Mouse (Mus musculus): ENCODE data around the gene Ankub1. TPM values are rescaled to one million over a fixed set of nuclear protein-coding genes. Genes with fewer than 3 reads are reported as not detected.

The Ankub1 gene
- polyA plus RNA-seq (2016; fragmentation: Nextera tagmentation; extraction: Ambion mirVana) = 0.13 and 0.18 TPM in 2 replicates

DNA sequence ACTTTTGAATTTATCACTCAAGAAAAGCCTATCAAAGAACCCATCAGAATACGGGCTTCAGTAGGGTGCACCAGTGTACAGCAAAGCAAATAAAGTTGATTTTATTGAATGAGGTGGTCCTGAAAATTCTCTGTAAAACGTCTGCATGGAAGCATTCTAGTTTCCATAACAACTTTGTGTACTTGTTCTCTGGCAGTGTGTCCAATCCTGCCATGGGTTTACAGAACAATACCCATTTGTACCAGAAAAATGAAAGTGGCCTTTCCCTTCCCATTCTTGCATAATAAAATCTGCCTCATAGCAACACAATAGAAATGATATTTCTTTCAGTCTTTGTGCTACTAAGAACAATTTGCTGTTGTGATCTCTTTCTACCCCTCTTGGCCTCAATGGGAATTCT, at the start of gene Ankub1:
Gene Ankub1, minus strand, starts transcription at position 81 of the 400 bp plus-strand sequence.
- H3K4me2 ChIP-seq (replicated peaks) = no peak within 1 kb of the TSS

DNA sequence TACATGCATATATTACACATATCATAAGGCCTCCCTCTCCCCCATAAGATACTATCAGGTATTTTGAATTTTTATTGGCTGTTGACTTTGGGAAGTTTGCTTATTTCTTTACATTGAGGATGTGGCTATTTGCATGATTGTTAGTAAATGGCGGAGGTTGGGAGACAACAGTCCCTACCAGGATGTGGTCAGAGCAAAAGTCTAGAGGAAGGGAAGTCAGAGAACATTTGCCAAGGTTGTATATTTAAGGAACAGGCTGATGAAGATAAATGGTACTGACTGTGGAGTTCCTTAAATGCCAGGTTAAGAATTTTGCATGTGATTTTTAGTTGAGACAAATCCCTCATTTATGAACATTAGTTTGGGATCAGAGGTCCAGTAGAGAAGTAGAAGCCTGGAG, 47.2 kb upstream of the Ankub1 start:
- Histone ChIP-seq H3K4me3 (no peak overlapping the region), H3K36me3 (no peaks in the 10 kb centered on the region), H3K4me2 (replicated peaks) (no peak overlapping the region), H3K4me1 (peaks cover 16% of the 10 kb centered on the region), H3K9me3 (replicated peaks) (no peaks in the 10 kb centered on the region), H3K27me3 (no peaks in the 10 kb centered on the region), H3K27ac (no peak overlapping the region), H3K9ac (no peak overlapping the region)
- ATAC-seq (ENCODE audit: low FRiP score) = no peak
- WGBS = 95% methylated on average over 1 of the region's 1 CpGs

More for the DNA sequence above, at the start of gene Ankub1:
- no peak for ATAC-seq (ENCODE audit: low FRiP score)
- no peaks in the 10 kb centered on the region for H3K27me3 ChIP-seq
- H3K4me3 ChIP-seq = no peak within 1 kb of the TSS
- no peaks in the 10 kb centered on the region for H3K4me1 ChIP-seq
- H3K27ac ChIP-seq = no peak within 1 kb of the TSS
- H3K36me3 ChIP-seq = no peaks in the 10 kb centered on the region
- WGBS = 45% methylated on average over 2 of the region's 2 CpGs
- H3K9ac ChIP-seq = no peak within 1 kb of the TSS
- no peaks in the 10 kb centered on the region for H3K9me3 ChIP-seq (replicated peaks)

DNA sequence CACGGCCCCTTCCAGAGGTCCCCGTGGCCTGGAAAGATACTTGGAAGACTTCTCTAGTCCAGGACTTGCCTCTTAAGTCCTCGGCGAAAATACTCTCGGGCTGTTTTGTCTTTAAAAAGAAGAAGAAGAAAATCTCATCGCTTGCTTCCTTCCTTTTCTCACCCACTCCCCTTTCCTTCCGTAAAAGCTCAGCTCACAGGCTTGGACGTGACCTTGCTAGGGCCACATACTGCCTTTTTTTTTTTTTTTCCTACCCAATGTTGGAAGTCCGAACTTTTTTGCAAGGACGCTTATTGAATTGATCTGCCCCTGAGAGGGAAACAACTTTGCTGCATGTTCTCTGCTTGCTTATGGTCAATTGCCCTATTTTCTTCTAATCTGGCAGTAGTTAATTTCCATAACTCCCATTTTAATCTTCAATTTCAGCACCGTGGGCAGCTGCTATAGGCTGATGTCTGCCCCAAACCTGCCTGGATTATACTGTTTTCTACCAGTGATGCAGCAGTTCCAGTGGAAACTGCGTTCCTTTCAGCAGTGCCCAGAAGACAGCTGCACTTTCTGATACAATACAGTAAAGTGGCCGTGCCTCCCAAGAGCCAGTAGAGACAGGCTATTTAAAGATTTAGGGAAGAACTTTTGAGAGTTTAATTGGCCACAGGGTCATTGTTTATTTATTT, 44.0 kb upstream of the Ankub1 start:
- Histone ChIP-seq H3K9me3 (replicated peaks) (no peaks in the 10 kb centered on the region), H3K4me1 (peaks cover 16% of the 10 kb centered on the region), H3K4me2 (replicated peaks) (peak overlapping the region; percentile 63), H3K4me3 (peak overlapping the region; percentile 72), H3K27ac (peak overlapping the region; percentile 92), H3K36me3 (no peaks in the 10 kb centered on the region), H3K27me3 (no peaks in the 10 kb centered on the region), H3K9ac (peak overlapping the region; percentile 78)
- no peak for ATAC-seq (ENCODE audit: low FRiP score)
- WGBS = 3% methylated on average over 13 of the region's 13 CpGs

DNA sequence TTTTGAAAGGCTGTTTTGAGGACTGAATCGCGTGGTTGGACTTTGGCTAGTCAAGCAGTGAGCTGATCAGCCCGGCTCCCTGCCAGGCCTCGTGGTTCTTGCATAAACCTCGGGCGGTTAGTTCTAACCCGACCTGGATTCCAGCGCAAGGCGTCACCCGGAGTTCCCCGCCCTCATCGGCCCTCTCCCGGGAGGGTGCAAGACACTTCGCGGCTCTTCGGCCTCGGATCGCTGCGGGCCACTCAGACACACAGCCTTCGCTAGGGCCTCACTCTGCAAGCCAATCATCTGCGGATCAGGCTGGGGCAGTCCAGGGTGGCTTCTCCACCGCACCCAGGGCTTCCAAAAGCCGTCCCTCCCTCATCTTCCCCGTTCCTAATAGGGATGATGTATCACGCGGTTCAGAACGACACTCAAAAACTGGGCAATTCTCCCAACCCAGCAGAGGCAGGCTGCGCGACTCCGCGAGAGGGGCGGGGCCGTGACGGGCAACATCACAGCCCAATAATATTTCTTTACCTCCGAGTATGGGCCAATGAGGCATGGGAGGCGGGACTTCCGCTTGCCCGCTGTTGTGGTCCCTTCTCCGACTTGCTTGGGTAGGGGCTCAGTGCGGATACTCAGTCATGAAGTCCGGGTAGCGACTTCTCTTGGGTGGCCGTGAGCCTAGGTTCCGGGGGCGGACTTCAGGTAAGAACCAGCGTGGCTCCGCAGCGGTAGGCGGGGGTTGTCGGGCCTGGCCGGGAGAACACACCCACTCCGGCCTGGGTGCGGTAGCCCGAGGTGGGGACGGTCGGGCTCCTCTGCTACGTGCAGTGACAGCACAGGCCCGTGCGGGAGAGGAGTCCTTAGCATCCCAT, 43.1 kb upstream of the Ankub1 start, which contains the start of gene Rnf13:
Gene Rnf13, plus strand, starts transcription at position 552 of the 860 bp plus-strand sequence.
- peak within 1 kb of the TSS; percentile 92 for H3K27ac ChIP-seq
- H3K36me3 ChIP-seq = no peaks in the 10 kb centered on the region
- no peaks in the 10 kb centered on the region for H3K27me3 ChIP-seq
- H3K4me1 ChIP-seq = peaks cover 16% of the 10 kb centered on the region
- peak within 1 kb of the TSS; percentile 72 for H3K4me3 ChIP-seq
- no peaks in the 10 kb centered on the region for H3K9me3 ChIP-seq (replicated peaks)
- WGBS = under 1% methylated on average over 59 of the region's 59 CpGs
- H3K4me2 ChIP-seq (replicated peaks) = peak within 1 kb of the TSS; percentile 63
- ATAC-seq (ENCODE audit: low FRiP score) = peak; percentile 100
- peak within 1 kb of the TSS; percentile 78 for H3K9ac ChIP-seq

DNA sequence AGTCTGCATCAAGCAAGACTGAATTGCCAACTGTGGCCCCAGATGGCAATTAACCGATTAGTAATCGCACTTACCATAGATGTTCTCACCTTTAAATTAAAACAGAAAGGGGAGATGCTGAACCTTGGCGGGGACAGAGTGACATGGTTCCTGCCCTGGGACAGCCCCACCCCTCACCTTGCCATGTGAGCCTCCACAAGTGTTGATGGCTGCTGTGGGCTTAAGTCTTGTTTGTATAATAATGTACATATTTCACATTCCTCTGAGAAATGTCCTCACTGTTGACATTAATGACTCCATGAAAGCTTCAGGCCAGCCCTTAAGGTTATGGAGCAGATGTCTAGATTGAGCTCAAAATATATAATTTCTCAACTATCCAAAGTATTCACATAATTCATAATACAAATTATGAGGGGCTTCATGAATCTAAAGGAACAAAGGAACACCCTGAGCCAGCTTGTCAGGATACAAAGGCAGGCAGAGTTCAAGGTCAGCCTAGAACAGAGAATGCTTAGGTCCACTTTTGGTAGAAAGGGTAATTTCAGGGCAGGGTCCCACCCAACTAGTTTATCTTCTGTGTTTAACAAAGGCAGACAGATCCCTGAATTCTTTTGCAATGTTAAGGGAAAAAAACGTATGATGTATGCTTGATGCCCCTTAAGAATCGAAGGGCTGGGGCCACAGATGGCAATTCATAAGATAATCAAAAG, 39.8 kb upstream of the Ankub1 start:
- Histone ChIP-seq H3K27ac (no peak overlapping the region), H3K27me3 (no peaks in the 10 kb centered on the region), H3K9me3 (replicated peaks) (no peaks in the 10 kb centered on the region), H3K4me2 (replicated peaks) (no peak overlapping the region), H3K36me3 (no peaks in the 10 kb centered on the region), H3K9ac (no peak overlapping the region), H3K4me1 (peaks cover 11% of the 10 kb centered on the region), H3K4me3 (no peak overlapping the region)
- ATAC-seq (ENCODE audit: low FRiP score) = no peak
- 80% methylated on average over 5 of the region's 5 CpGs for WGBS

DNA sequence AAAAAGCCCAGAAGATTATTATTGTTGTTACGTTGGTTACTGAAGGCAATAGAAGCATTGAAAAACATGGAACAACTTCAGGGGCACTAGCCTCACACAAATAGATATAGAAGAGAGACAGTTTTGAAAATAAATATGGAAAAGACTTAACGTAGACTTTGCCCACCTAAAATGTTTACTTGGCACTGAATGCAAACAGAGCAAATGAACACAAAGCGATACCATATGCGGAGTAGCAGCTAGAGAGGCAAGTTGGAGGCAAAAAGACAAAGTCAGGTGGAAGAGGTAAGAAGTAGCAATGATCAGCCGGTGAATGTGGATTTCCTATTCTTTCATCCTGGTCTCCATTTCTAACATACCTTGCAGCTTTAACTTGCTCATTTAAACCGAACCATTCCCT, 21.6 kb upstream of the Ankub1 start:
- H3K4me2 ChIP-seq (replicated peaks) = no peak overlapping the region
- H3K36me3 ChIP-seq = no peaks in the 10 kb centered on the region
- no peak overlapping the region for H3K9ac ChIP-seq
- H3K27me3 ChIP-seq = no peaks in the 10 kb centered on the region
- 91% methylated on average over 6 of the region's 6 CpGs for WGBS
- no peak for ATAC-seq (ENCODE audit: low FRiP score)
- H3K4me3 ChIP-seq = no peak overlapping the region
- H3K9me3 ChIP-seq (replicated peaks) = no peaks in the 10 kb centered on the region
- H3K27ac ChIP-seq = no peak overlapping the region
- no peaks in the 10 kb centered on the region for H3K4me1 ChIP-seq

DNA sequence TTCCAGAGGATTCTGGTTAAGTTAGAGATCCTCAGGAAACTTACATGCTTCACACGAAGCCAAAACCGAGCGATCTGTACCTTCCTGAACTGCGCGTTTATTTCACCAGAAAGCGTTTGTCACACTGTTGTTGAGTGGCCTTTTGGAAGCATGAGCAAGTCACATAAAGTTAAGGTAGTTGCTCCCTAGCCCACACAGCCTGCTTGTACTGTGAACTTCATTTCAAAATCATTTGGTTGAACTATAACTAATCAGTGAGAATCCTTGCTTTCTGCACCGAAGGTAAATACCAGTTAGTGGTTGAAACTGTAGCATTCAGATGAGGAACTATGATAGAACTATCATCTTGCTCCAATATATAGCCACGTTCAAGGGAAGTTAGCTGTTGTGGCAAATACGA, 4.2 kb upstream of the Ankub1 start:
- no peaks in the 10 kb centered on the region for H3K36me3 ChIP-seq
- H3K4me1 ChIP-seq = no peaks in the 10 kb centered on the region
- no peak for ATAC-seq (ENCODE audit: low FRiP score)
- H3K4me3 ChIP-seq = no peak overlapping the region
- H3K9me3 ChIP-seq (replicated peaks) = no peaks in the 10 kb centered on the region
- 95% methylated on average over 9 of the region's 9 CpGs for WGBS
- H3K27me3 ChIP-seq = no peaks in the 10 kb centered on the region
- no peak overlapping the region for H3K4me2 ChIP-seq (replicated peaks)
- H3K9ac ChIP-seq = no peak overlapping the region
- no peak overlapping the region for H3K27ac ChIP-seq

DNA sequence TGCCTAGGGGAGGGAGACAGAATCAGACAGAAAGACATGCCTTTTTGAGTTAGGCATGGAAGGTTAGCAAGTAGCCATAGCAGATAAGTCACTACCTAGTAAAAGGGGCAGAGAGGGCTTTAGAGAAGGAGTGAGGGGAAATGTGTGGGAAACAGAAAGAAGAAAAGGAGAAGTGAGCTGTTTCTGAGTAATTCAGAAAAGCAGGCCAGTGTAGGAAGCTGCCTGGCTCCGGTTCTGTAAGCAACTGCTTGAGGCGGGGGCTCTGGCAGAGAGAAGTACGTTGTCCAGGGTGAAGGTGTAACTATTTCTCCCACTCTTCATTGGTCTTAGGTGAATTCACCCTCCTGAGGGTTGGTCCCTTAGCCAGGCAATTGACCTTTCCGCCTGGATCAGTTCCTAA, 3.6 kb upstream of the Ankub1 start:
- Histone ChIP-seq H3K27me3 (no peaks in the 10 kb centered on the region), H3K4me1 (no peaks in the 10 kb centered on the region), H3K4me3 (no peak overlapping the region), H3K36me3 (no peaks in the 10 kb centered on the region), H3K9ac (no peak overlapping the region), H3K4me2 (replicated peaks) (no peak overlapping the region), H3K9me3 (replicated peaks) (no peaks in the 10 kb centered on the region), H3K27ac (no peak overlapping the region)
- WGBS = 90% methylated on average over 4 of the region's 4 CpGs
- ATAC-seq (ENCODE audit: low FRiP score) = no peak

DNA sequence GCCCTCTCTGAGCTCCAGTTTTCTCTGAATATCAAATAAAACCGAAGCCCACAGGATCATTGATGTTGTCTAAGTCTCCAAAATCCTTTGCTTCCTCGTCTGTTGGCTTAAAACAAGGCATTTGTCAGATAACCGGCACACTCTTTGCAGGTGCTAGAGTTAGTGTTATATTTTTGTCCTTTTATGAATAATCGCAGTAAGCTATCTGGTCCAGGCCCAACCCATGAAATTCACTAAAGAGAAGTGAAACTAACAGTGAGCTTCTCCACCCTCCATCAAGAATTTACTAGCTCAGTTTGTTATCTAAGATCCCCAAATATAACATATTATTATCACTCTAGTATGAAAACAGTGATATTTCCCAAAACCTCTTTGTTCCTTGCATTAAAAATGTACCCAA, 827 bp downstream of the Ankub1 start:
- WGBS = 86% methylated on average over 4 of the region's 4 CpGs
- no peak overlapping the region for H3K4me3 ChIP-seq
- H3K9me3 ChIP-seq (replicated peaks) = no peaks in the 10 kb centered on the region
- no peak overlapping the region for H3K9ac ChIP-seq
- no peaks in the 10 kb centered on the region for H3K4me1 ChIP-seq
- H3K4me2 ChIP-seq (replicated peaks) = no peak overlapping the region
- no peak for ATAC-seq (ENCODE audit: low FRiP score)
- H3K36me3 ChIP-seq = no peaks in the 10 kb centered on the region
- no peaks in the 10 kb centered on the region for H3K27me3 ChIP-seq
- H3K27ac ChIP-seq = no peak overlapping the region

DNA sequence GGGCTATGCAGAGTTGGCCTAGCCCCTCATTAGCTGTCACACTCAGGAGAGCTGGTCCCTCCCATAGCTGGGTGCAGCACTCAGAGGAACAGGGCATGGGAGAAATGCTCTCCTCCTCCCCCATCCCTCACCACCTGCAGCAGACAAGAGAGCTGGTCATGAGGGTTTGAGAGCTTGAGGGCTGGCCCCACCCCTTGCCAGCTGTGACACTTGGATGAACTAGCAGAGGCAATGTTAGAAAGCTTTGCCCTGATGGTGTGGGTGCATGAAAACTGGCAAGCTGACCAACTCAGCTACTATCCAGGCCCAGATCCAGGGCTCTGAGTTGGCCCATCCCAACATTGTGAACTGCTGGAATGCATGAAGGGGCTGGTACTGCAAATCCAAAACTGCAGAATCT, 14.8 kb downstream of the Ankub1 start:
- no peaks in the 10 kb centered on the region for H3K27me3 ChIP-seq
- H3K9me3 ChIP-seq (replicated peaks) = 0 out of 2 replicates have a peak, but pooled peaks cover 4% of the 10 kb centered on the region
- H3K27ac ChIP-seq = no peak overlapping the region
- H3K4me3 ChIP-seq = no peak overlapping the region
- H3K9ac ChIP-seq = no peak overlapping the region
- no peaks in the 10 kb centered on the region for H3K4me1 ChIP-seq
- no peaks in the 10 kb centered on the region for H3K36me3 ChIP-seq
- no peak overlapping the region for H3K4me2 ChIP-seq (replicated peaks)
- no peak for ATAC-seq (ENCODE audit: low FRiP score)

DNA sequence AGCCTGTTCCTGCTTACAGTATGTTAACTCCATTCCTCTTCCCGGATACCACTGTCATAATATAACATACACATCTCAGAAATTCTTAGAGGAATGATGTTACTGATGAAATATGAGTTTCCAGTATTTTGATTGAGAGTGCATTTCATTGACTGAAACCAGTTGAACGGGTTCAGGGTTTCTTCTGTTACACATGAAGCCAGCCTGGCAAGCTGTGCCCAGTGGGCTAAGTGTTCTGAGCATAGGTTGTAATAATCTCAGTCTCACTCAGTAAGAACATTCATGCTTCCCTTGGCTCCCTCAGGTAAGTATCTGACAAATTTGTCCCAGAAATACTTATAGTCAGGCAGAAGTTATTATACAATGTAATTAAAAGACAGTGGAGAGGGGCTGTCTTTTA, 18.5 kb downstream of the Ankub1 start:
- Histone ChIP-seq H3K4me2 (replicated peaks) (no peak overlapping the region), H3K27me3 (no peaks in the 10 kb centered on the region), H3K36me3 (no peaks in the 10 kb centered on the region), H3K9me3 (replicated peaks) (0 out of 2 replicates have a peak, but pooled peaks cover 3% of the 10 kb centered on the region), H3K4me1 (no peaks in the 10 kb centered on the region), H3K4me3 (no peak overlapping the region), H3K27ac (no peak overlapping the region), H3K9ac (no peak overlapping the region)
- WGBS = 81% methylated on average over 2 of the region's 2 CpGs
- ATAC-seq (ENCODE audit: low FRiP score) = no peak

DNA sequence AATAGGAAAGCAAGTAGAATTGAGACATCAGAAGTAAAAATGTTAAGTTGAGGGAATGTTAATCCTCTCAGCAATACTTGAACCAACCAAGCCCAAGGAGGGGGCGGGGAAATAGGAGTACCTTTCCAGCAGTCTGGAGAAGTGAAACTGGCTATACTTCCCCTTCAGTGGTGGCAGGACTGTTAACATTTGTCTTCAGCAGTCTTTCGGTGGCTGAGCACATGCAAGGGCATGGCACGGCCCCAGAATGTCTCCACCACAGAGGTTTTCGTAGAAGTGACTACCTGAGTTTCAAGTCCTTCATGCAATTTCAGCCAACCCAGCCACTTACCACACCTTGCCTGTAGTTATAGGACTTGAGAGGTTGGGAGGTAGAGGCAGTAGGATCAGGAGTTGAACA, 19.0 kb downstream of the Ankub1 start:
- ATAC-seq (ENCODE audit: low FRiP score) = no peak
- Histone ChIP-seq H3K9me3 (replicated peaks) (no peaks in the 10 kb centered on the region), H3K36me3 (no peaks in the 10 kb centered on the region), H3K4me2 (replicated peaks) (no peak overlapping the region), H3K9ac (no peak overlapping the region), H3K4me1 (no peaks in the 10 kb centered on the region), H3K4me3 (no peak overlapping the region), H3K27me3 (no peaks in the 10 kb centered on the region), H3K27ac (no peak overlapping the region)
- WGBS = 89% methylated on average over 4 of the region's 4 CpGs
